Mouse (Mus musculus): ENCODE measurements around the gene Tomt. TPM values are rescaled to one million over a fixed set of nuclear protein-coding genes. Genes with fewer than 3 reads are reported as not detected.
"Not testable (repeated sequence)": the region's sequence is repeated elsewhere in the genome, so short reads cannot be mapped to it uniquely, and the experiment has no call there.

Tomt gene
- total and polyA plus RNA-seq, 2 experiments from 2014 or later, result 0.23 TPM; not detected in 1

DNA sequence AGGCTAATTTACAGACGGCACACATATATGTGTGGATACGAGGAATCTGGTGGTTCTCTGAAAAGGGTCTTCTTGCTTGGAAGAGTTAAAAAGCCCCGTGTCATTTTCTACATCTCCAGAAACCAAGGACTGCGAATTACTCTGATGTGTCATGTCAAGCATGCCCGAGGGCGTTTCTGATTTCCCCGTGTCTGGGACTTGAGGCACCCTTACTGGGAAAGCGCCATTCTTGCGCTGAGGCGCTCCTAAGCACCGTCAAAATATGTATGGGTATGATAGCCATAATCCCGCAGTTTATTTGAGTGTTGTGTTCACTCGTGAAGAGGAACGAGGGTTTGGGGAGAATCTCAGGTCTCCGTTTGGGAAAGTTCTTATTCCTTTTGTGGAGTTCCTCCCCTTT, 27.1 kb upstream of the Tomt start:
- no peak for TF ChIP-seq CTCF (IDR thresholded peaks at IDR 0.05)
- peak; percentile 20 for DNase-seq (ENCODE audit: low spot score)
- ATAC-seq (ENCODE audit: low FRiP score), result peak; percentile 44

DNA sequence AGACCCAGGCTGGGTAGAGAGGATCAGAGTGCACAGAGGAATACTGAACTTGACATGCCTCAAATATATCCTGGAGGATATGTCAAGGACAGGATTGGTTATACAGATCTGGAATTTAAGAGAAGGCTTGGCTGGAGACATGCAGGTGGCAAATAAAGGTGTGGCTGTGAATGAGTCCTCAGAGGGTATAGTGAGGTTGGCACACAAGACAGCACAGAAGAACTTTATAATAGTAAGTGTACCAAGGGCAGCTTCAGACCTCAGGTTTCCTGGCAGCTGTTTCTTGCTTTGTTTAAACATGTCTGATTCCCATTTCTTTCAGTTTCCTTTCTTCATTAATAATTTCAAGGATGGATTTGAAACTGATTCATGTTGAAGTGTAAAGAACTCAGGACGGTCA, 26.4 kb upstream of the Tomt start:
- no peaks in the 10 kb centered on the region for H3K27me3 ChIP-seq (ENCODE audit: insufficient read depth, low read length)
- no peak overlapping the region for H3K27ac ChIP-seq (ENCODE audit: low read depth, low read length)
- WGBS, result 84% methylated on average over 1 of the region's 1 CpGs
- H3K4me2 ChIP-seq (ENCODE audit: low read depth, low read length, poor library complexity, severe bottlenecking), result peak overlapping the region; percentile 81; the same call in 1 of the 2 replicates
- no peaks in the 10 kb centered on the region for H3K9me3 ChIP-seq (ENCODE audit: low read length)
- no peak for TF ChIP-seq CTCF (IDR thresholded peaks at IDR 0.05)
- H3K4me3 ChIP-seq (ENCODE audit: low read depth, low read length), result no peak overlapping the region
- no peak for DNase-seq (ENCODE audit: low spot score)
- no peak overlapping the region for H3K9ac ChIP-seq (replicated peaks; ENCODE audit: low read length, poor library complexity, severe bottlenecking)
- H3K36me3 ChIP-seq (ENCODE audit: insufficient read depth, low read length), result no peaks in the 10 kb centered on the region
- peaks cover 3% of the 10 kb centered on the region; the same call in 1 of the 2 replicates for H3K4me1 ChIP-seq (ENCODE audit: insufficient read depth, low read length)
- no peak for ATAC-seq (ENCODE audit: low FRiP score)

More for the DNA sequence above, 27.1 kb upstream of the Tomt start:
- Histone ChIP-seq H3K27me3 (ENCODE audit: insufficient read depth, low read length) (no peaks in the 10 kb centered on the region), H3K9me3 (ENCODE audit: low read length) (no peaks in the 10 kb centered on the region), H3K4me2 (ENCODE audit: low read depth, low read length, poor library complexity, severe bottlenecking) (peak overlapping the region; percentile 81), H3K27ac (ENCODE audit: low read depth, low read length) (peak overlapping the region; percentile 18; the same call in 1 of the 2 replicates), H3K4me3 (ENCODE audit: low read depth, low read length) (peak overlapping the region; percentile 84), H3K36me3 (ENCODE audit: insufficient read depth, low read length) (no peaks in the 10 kb centered on the region), H3K9ac (replicated peaks; ENCODE audit: low read length, poor library complexity, severe bottlenecking) (peak overlapping the region; percentile 50), H3K4me1 (ENCODE audit: insufficient read depth, low read length) (peaks cover 3% of the 10 kb centered on the region; the same call in 1 of the 2 replicates)
- 8% methylated on average over 15 of the region's 15 CpGs for WGBS

- H3K27ac ChIP-seq (ENCODE audit: low read depth, low read length), result no peak overlapping the region
- no peaks in the 10 kb centered on the region for H3K27me3 ChIP-seq (ENCODE audit: insufficient read depth, low read length)
- DNase-seq (ENCODE audit: low spot score) (no peak), ATAC-seq (ENCODE audit: low FRiP score) (no peak)
- WGBS, result 88% methylated on average over 3 of the region's 3 CpGs
- peaks cover 3% of the 10 kb centered on the region; the same call in 1 of the 2 replicates for H3K4me1 ChIP-seq (ENCODE audit: insufficient read depth, low read length)
- H3K4me3 ChIP-seq (ENCODE audit: low read depth, low read length), result no peak overlapping the region
- H3K9me3 ChIP-seq (ENCODE audit: low read length), result no peaks in the 10 kb centered on the region
- H3K36me3 ChIP-seq (ENCODE audit: insufficient read depth, low read length), result no peaks in the 10 kb centered on the region
- no peak overlapping the region for H3K4me2 ChIP-seq (ENCODE audit: low read depth, low read length, poor library complexity, severe bottlenecking)
- TF ChIP-seq CTCF (IDR thresholded peaks at IDR 0.05), result no peak
- H3K9ac ChIP-seq (replicated peaks; ENCODE audit: low read length, poor library complexity, severe bottlenecking), result 0 out of 2 replicates have a peak overlapping the region, but pooled peaks have one; percentile 19
Measured at GRCm38 (mm10) chr7:101928093-101928492, 21.9 kb upstream of the Tomt start.

- TF ChIP-seq CTCF (IDR thresholded peaks at IDR 0.05), result peak; percentile 12; the same call in 1 of the 2 replicates
- H3K36me3 ChIP-seq (ENCODE audit: insufficient read depth, low read length); H3K4me1 ChIP-seq (ENCODE audit: insufficient read depth, low read length); H3K27ac ChIP-seq (ENCODE audit: low read depth, low read length); DNase-seq (ENCODE audit: low spot score); H3K9me3 ChIP-seq (ENCODE audit: low read length); ATAC-seq (ENCODE audit: low FRiP score); H3K4me3 ChIP-seq (ENCODE audit: low read depth, low read length); H3K4me2 ChIP-seq (ENCODE audit: low read depth, low read length, poor library complexity, severe bottlenecking); H3K9ac ChIP-seq (replicated peaks; ENCODE audit: low read length, poor library complexity, severe bottlenecking); H3K27me3 ChIP-seq (ENCODE audit: insufficient read depth, low read length): not testable (repeated sequence)
Measured at GRCm38 (mm10) chr7:101925892-101926291, 19.7 kb upstream of the Tomt start.

GRCm38 (mm10) chr7:101918071-101918470, 11.9 kb upstream of the Tomt start:
- Histone ChIP-seq H3K4me3 (ENCODE audit: low read depth, low read length) (no peak overlapping the region), H3K27ac (ENCODE audit: low read depth, low read length) (no peak overlapping the region), H3K4me1 (ENCODE audit: insufficient read depth, low read length) (no peaks in the 10 kb centered on the region), H3K27me3 (ENCODE audit: insufficient read depth, low read length) (no peaks in the 10 kb centered on the region), H3K36me3 (ENCODE audit: insufficient read depth, low read length) (peaks cover 7% of the 10 kb centered on the region; the same call in 1 of the 2 replicates), H3K9me3 (ENCODE audit: low read length) (no peaks in the 10 kb centered on the region), H3K9ac (replicated peaks; ENCODE audit: low read length, poor library complexity, severe bottlenecking) (no peak overlapping the region), H3K4me2 (ENCODE audit: low read depth, low read length, poor library complexity, severe bottlenecking) (no peak overlapping the region)
- DNase-seq (ENCODE audit: low spot score) (peak; percentile 74), ATAC-seq (ENCODE audit: low FRiP score) (peak; percentile 66; the same call in 1 of the 2 replicates)
- 21% methylated on average over 1 of the region's 1 CpGs for WGBS
- TF ChIP-seq CTCF (IDR thresholded peaks at IDR 0.05), result peak; percentile 89

DNA sequence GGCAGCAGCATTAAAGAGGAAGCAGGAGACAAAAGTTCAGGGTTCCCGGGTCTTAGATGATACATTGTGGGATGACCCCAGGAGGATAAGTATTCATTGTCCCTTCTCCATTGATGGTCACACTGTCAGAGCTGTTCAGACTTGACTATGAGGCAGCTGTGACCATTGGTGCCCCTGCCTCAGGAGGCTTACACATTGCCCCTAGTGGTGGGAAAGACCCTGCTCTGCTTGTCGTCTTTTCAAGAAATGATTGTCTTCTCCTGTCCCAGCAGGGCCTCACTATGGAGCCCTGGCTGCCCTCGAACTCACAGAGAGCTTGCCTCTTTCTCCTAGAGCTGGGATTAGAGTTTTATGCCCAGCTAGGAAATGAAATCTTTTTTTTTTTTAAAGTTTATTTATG, 5.8 kb upstream of the Tomt start:
- no peaks in the 10 kb centered on the region for H3K4me1 ChIP-seq (ENCODE audit: insufficient read depth, low read length)
- H3K27ac ChIP-seq (ENCODE audit: low read depth, low read length), result no peak overlapping the region
- peak; percentile 51 for TF ChIP-seq CTCF (IDR thresholded peaks at IDR 0.05)
- H3K9me3 ChIP-seq (ENCODE audit: low read length), result no peaks in the 10 kb centered on the region
- no peaks in the 10 kb centered on the region for H3K27me3 ChIP-seq (ENCODE audit: insufficient read depth, low read length)
- H3K4me3 ChIP-seq (ENCODE audit: low read depth, low read length), result no peak overlapping the region
- DNase-seq (ENCODE audit: low spot score) (no peak), ATAC-seq (ENCODE audit: low FRiP score) (no peak)
- no peak overlapping the region for H3K4me2 ChIP-seq (ENCODE audit: low read depth, low read length, poor library complexity, severe bottlenecking)
- H3K9ac ChIP-seq (replicated peaks; ENCODE audit: low read length, poor library complexity, severe bottlenecking), result no peak overlapping the region
- WGBS, result 58% methylated on average over 3 of the region's 3 CpGs
- peaks cover 39% of the 10 kb centered on the region for H3K36me3 ChIP-seq (ENCODE audit: insufficient read depth, low read length)
